Mouse (Mus musculus) ES-E14 (cell line): Measurements from ENCODE around the gene Mfsd2a.

Experiments used
- CHD2 ChIP-seq: IDR thresholded peaks from 2 replicates; pipeline ENCODE4 v1.6.1; 2014; ENCODE audit warnings: mild to moderate bottlenecking, low read depth, low read length, inconsistent platforms
- HCFC1 ChIP-seq: IDR thresholded peaks from 2 replicates; pipeline ENCODE4 v1.6.1; 2012; ENCODE audit warnings: low read length, inconsistent platforms, borderline replicate concordance; ENCODE audit not compliant: insufficient read depth
- MAFK ChIP-seq: IDR thresholded peaks from 2 replicates; pipeline ENCODE4 v1.6.1; 2014; ENCODE audit warnings: mild to moderate bottlenecking, low read depth, low read length, inconsistent platforms; ENCODE audit not compliant: insufficient read depth
- ZC3H11A ChIP-seq: IDR thresholded peaks from 2 replicates; pipeline ENCODE4 v1.6.1; 2012; ENCODE audit warnings: low read depth, mild to moderate bottlenecking, inconsistent platforms, low read length, borderline replicate concordance
- ZNF384 ChIP-seq: IDR thresholded peaks from 2 replicates; pipeline ENCODE4 v1.6.1; 2012; ENCODE audit warnings: low read depth, low read length, inconsistent platforms

GRCm38 (mm10) chr4:123000617-123001342, 39.8 kb upstream of the Mfsd2a start:
- TF ChIP-seq ZC3H11A (no peak), HCFC1 (no peak), ZNF384 (no peak), MAFK (no peak), CHD2 (no peak)
